Mouse (Mus musculus): ENCODE data around the gene Litaf. TPM values are rescaled to one million over a fixed set of nuclear protein-coding genes. Genes with fewer than 3 reads are reported as not detected.

The Litaf gene
- total RNA-seq, 2 experiments from 2014 or later = 4.8 to 9.3 TPM

DNA sequence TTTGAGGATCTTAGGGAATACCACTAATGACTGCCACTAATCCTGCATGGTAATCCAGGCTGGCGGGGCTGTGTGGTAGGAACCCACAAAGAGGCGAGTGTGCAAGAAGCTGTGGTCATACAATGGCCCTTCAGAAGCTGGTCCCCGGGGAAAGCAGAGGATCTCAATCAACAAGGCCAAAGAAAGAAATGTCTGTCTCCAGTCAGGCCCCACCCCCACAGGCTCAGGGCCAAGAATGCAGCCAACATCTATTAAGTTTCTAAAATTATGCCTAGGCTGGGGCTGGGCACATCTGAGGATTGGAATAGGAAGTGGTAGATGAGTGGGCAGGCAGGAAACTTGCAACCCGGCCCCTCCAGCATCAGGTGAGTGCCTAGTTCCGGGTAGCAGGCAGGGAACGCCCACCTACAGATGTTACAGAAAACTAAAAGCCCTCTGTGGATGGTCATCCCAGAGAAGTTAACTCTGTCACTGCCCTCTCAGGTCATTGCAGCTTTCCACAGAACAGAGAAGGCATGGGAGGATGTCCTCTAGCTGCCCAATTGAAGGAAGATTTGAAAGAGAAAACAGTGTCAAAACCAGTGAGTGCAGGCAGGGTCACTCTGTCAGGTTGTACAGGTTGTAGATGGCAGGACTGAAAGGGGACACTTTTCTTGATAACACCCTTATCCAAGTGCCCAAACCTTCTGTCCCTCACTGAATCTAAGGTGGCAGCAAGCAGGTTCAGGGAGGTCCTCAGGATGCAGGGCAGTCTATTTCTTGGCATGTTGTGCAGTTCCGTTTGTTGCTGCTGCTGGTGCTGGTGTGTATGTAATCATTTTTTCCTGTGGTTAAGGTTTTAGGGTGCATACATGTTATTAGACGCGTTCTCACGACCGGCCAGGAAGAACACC lies 53.1 kb downstream of the Litaf start:
- no peak for TF ChIP-seq CTCF (IDR thresholded peaks at IDR 0.05)
- H3K4me3 ChIP-seq = no peak overlapping the region
- intact Hi-C loops (cut with DNase I) = no loop called here
- peak; percentile 74 for DNase-seq
- H3K27ac ChIP-seq = peak overlapping the region; percentile 61

DNA sequence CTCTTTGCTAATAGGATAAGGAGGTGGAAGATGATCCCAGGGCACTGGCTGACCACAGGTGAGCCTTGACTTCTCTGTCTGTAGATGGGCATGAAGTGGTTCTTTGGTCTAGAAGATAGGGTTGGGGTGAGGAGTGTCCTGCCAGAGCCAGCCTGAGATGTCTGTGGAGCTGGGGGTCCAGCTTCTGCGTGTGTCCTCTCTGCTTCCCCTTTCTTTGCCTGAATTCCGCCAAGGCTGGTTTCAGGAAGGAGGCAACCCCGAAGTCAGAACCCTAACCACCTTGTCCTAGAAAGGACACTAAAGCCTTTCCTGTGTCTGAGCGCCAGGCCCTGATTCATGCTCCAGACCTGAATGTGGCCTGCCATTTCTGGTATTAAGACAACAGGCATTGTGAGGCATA lies 54.0 kb downstream of the Litaf start:
- no peak overlapping the region for H3K4me3 ChIP-seq
- H3K27ac ChIP-seq = 0 out of 2 replicates have a peak overlapping the region, but pooled peaks have one; percentile 24
- no peak for DNase-seq
- intact Hi-C loops (cut with DNase I) = no loop called here
- no peak for TF ChIP-seq CTCF (IDR thresholded peaks at IDR 0.05)

DNA sequence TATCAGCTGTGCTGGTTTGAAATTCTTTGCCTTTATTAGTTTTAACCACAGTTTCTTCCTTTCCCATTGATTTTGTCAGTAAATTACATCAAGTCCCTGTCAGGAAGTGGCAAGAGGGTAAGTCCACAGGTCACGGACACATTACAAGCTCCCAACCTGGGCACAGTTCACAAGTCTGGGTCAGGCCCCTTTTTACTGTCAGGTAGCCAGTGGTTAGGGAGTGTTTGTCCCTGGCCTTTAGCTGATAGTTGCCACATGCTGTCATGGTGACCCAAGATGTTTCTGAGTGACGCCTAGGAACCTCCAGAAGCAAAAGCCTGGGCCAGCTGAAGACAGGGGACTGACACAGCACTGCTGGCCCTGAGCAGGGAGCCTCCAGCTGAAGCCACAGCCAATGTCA lies 54.8 kb downstream of the Litaf start:
- Histone ChIP-seq H3K27ac (peak overlapping the region; percentile 8; the same call in 1 of the 2 replicates), H3K4me3 (no peak overlapping the region)
- intact Hi-C loops (cut with DNase I) = no loop called here
- no peak for TF ChIP-seq CTCF (IDR thresholded peaks at IDR 0.05)
- no peak for DNase-seq

DNA sequence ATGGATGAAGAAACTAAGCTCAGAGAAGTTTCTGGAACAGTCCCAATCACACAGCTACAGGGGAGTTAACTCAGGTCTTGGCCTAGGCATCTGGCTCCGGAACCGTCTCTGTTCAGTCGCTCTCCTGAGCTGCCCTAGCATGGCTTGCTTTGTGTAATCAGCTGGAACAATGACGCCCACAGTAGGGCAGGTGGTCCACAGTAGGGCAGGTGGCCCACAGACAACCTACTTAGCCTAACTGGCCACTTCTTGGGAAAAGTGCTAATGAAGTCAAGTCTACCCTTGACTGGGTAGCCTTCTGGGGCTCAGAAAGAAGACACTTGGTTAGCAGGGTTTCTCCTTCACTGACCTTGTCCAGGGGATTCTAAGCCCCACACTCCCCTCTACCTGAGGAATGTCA lies 55.7 kb downstream of the Litaf start:
- DNase-seq = no peak
- Histone ChIP-seq H3K4me3 (no peak overlapping the region), H3K27ac (no peak overlapping the region)
- intact Hi-C loops (cut with DNase I) = no loop called here
- no peak for TF ChIP-seq CTCF (IDR thresholded peaks at IDR 0.05)

DNA sequence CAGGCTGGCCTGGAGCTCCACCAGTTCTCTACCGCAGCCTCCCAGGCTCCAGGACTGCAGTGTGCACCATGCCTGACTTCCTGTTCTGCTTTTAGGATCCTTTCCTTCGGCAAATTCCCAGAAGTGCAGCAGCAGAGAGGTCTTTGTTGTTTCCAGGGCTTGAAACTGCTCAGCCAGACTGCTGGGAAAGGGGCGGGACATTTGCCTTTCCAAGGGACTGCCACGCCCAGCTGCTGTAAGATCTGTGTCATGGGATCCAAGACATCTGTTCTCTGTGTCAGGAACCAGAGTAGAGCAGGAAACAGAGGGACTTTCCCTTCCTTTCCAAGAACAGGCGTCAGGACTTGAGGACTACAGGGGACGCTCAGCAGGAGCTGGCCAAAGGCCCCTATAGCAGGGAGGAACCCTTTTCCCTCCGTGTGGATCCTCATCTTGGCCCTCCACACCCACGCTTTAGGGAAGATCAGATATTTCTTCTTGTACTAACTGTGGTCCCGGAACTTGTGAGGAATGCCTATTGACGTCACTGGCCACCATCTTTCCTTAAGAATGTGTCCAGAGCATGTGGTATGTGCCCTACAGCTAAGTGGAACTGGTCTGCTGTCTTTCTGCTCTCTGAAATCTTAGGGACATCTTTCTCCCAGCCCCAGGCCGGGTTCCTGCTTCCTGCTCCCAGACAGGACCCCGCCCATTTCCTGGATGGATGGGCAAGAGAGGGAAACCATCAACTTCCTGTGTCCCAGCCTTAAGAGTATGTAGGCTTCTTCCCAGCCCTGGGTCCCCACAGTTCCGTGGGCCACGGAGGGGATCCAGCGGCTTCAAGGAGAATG lies 57.6 kb downstream of the Litaf start:
- Histone ChIP-seq H3K27ac (peak overlapping the region; percentile 90), H3K4me3 (peak overlapping the region; percentile 58)
- DNase-seq = peak; percentile 89
- TF ChIP-seq CTCF (IDR thresholded peaks at IDR 0.05) = no peak
- intact Hi-C loops (cut with DNase I) = loop anchor here (1.0 kb wide), 1 partner anchor 15 kb away; no protein-coding TSS in a partner anchor

DNA sequence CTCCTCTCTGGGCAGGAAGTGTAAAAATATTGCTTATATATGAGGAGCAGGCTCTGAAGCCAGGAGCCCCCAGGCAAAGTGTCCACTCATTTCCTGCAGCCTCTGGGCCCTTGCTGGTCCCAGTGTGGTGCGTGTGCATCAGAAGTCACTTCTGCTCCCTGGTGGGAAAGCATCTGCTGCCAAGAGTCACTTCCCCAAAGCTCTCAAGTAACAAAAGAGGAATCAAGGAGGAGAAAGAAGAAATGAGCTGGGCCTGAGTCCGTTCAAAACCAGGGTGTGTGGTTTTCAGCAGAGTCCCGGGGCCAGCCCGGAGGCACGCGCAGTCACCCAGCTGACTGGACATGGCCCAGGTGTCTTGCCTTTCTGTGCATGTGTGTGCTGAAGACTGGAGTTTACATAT lies 59.9 kb downstream of the Litaf start:
- Histone ChIP-seq H3K4me3 (no peak overlapping the region), H3K27ac (peak overlapping the region; percentile 90)
- intact Hi-C loops (cut with DNase I) = no loop called here
- DNase-seq = no peak
- TF ChIP-seq CTCF (IDR thresholded peaks at IDR 0.05) = no peak

DNA sequence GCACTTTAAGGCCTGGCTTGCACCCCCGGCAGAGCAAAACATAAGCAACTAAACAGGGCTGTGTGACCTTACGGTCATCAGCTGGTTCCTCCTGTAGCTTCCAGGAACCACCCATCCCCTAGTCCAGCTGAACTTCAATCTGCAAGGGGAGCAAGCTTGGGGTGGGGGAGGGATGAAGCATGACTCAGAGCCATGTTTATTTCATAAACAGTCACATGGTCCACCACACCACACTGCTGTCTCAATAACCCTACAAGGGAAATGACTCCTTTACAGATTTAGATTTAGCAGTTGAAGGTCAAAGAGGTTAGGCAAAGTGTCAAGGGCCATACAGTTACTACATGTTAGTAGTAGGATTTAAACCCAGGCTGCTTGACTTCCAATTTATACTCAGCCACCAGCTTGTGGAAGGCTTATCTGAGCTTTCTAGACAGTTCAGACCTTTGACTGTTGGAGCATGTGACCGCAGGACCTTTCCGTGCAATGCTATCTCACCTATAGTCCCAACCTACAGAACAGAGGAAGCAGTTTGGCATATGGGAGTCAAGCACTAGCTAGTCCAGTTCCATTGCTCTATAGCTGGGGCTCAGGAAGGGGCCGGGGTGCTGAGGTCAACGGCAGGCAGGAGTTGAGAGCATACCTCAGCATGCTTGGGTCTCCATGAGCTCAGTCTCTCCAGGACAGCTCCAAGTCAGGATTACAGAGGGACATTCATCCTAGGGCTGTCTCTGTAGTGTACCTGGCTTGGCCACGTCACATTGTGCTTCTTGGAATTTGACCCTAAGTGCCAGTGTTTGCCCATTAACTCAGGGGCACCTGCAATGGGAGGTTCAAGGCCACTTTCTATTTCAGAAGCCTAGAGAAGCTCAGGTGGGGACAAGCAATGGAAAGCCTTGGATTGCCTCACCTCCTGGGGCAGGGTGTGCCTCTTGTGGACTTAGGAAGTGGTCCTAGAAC lies 64.0 kb downstream of the Litaf start:
- no peak for DNase-seq
- no peak for TF ChIP-seq CTCF (IDR thresholded peaks at IDR 0.05)
- Histone ChIP-seq H3K27ac (no peak overlapping the region), H3K4me3 (no peak overlapping the region)
- intact Hi-C loops (cut with DNase I) = no loop called here

DNA sequence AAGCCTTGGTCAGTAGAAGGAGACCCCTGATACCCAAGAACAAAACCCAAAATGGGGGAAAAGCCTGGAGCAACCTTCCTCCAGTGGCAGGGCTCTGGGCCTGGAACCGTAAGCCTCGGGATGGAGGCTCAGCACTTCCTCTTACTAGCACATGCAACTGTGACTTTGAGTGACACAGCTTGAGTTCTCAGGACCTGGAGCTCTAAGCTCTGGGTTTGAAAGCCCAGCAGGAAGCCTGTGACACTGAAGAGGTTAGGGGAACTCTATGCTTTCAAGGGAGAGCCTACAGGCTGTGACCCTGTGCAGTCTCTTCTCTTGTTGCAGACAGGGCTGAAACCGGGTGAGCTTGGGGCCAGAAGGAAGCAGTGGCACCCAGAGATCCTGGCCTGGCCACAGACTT lies 66.1 kb downstream of the Litaf start:
- no peak for DNase-seq
- H3K4me3 ChIP-seq = no peak overlapping the region
- intact Hi-C loops (cut with DNase I) = no loop called here
- H3K27ac ChIP-seq = peak overlapping the region; percentile 24; the same call in 1 of the 2 replicates
- TF ChIP-seq CTCF (IDR thresholded peaks at IDR 0.05) = no peak

DNA sequence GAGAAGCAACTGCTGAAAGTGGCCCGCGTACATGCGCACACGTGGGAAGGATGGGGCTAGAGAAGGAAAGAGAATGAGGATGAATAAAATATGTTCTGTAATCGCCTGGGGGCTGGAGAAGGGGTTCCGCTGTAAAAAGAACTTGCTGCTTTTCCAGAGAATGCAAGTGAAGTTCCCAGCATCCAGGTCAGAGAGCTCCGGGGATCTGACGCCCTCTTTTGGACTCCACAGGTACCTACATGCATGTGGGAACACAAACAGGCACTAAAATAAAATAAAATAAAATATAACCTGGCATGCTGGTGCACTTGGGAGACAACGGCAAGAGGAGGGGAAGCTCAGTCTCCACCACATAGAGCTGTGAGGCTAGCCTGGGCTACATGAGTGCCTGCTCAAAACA lies 67.7 kb downstream of the Litaf start:
- no peak for DNase-seq
- no peak for TF ChIP-seq CTCF (IDR thresholded peaks at IDR 0.05)
- Histone ChIP-seq H3K27ac (no peak overlapping the region), H3K4me3 (no peak overlapping the region)
- intact Hi-C loops (cut with DNase I) = no loop called here

DNA sequence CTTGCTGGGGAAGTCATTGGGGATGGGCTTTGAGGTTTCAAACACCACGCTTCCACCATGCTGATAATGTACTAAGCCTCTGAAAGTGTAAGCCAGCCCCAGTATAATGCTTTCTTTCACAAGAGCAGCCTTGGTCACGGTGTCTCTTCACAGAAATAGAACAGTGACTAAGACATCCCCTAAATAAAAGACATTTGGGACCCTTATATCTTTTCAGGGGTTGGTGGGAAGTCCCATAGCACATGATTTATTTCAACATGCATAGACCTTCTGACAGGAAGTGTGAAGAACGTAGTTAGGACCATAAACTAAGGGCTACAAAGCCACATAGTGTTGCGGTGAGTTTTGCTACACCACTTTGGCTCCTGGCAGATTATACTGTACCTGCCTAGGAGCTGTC lies 69.4 kb downstream of the Litaf start:
- intact Hi-C loops (cut with DNase I) = no loop called here
- no peak for TF ChIP-seq CTCF (IDR thresholded peaks at IDR 0.05)
- no peak for DNase-seq
- H3K27ac ChIP-seq = no peak overlapping the region
- no peak overlapping the region for H3K4me3 ChIP-seq

DNA sequence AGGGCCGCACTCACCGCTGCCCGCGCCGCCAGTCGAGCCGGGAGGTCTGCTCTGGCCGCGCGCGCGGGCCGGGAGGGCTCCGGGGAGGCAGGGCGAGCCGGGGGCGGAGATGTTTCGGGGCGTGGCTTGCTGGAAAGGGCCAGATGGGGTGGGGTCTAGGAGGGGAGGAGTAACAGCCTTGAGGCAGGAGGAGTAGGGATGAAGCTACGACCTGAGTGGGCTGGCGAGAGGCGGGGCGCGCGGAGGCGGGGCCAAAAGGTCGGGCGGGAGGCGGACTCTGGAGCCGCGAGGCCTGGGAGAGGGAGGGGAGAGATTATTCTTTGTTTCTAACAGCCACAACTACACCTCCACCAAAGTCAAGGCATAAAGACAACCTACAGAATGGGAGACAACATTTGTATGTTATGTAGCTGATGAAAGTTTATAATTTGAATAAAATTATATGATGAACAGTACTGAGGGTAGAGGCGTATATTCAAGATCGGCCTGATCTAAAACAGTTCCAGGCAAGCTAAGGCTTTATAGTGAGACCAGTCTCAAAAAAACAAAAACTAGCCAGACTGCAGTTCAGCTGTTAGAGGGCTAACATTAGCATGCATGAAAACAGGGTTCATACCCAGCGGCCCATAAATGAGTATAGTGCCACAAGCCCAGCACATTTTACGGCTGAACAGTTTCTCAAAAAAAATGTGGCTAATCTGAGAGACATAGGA lies 72.8 kb downstream of the Litaf start:
- Histone ChIP-seq H3K27ac (peak overlapping the region; percentile 95), H3K4me3 (peak overlapping the region; percentile 97)
- intact Hi-C loops (cut with DNase I) = loop anchor here (1.0 to 5.0 kb wide), 2 partner anchors 15 to 39 kb away; no protein-coding TSS in a partner anchor
- DNase-seq = peak; percentile 97
- no peak for TF ChIP-seq CTCF (IDR thresholded peaks at IDR 0.05)

All from gastrocnemius, adult 2 months (tissue).